Mouse (Mus musculus) Patski (cell line): ENCODE results near the gene Cdc34. TPM values are rescaled to one million over a fixed set of nuclear protein-coding genes. Genes with fewer than 3 reads are reported as not detected.

Source experiments
- ATAC-seq: fragments of 100-300 bp; one replicate; pipeline ENCODE4 v1.8.0; 2021
- CTCF ChIA-PET: fragments of 350-600 bp; sonication (Branson Sonifier 250); formaldehyde crosslinking; loops from one replicate; lab custom pipeline; 2022; ENCODE audit warnings: inconsistent platforms; lab: Charles Lee
- POLR2A ChIA-PET: fragments of 350-600 bp; sonication (Branson Sonifier 250); formaldehyde crosslinking; loops from one replicate; lab custom pipeline; 2022; ENCODE audit warnings: antibody characterized with exemption, inconsistent platforms; lab: Charles Lee
- DNase-seq: peaks from one replicate; pipeline ENCODE4 v3.0.0-alpha.2; 2011; ENCODE audit warnings: low read depth, low spot score
- H3K27me3 ChIP-seq: fragments of 371-371 bp; one replicate; pipeline ENCODE4 v1.5.1; 2021
- CTCF ChIP-seq: fragments of 100-300 bp; IDR thresholded peaks from one replicate; pipeline ENCODE4 v1.5.1; 2021
- in situ Hi-C: fragments of 300-500 bp; cut with MboI; formaldehyde crosslinking; loops from 3 replicates; pipeline ENCODE4 v1.11.1; 2018; ENCODE audit warnings: low pct_unique_long_range_greater_than_20kb, mixed read lengths
- polyA plus RNA-seq: library from polyadenylated mRNA; unstranded; gene quantifications from one replicate; pipeline ENCODE4 v1.2.3, GENCODE M21; 2021

The Cdc34 gene
- polyA plus RNA-seq, 1 experiment from 2014 or later = 72.2 TPM

- no peak for ATAC-seq
- TF ChIP-seq CTCF = no peak
- peaks cover 6% of the 10 kb centered on the region for H3K27me3 ChIP-seq
- POLR2A ChIA-PET = no interaction called here
- no peak for DNase-seq
- in situ Hi-C loops = no loop called here
- CTCF ChIA-PET = interaction anchor here (1.1 kb wide), 1 partner anchor 9 kb away, joined by 3 read pairs; no protein-coding TSS in a partner anchor
Observed at GRCm38 (mm10) chr10:79658829-79659228, 23.2 kb upstream of the Cdc34 start.

GRCm38 (mm10) chr10:79660298-79660697 lies 21.7 kb upstream of the Cdc34 start:
- ATAC-seq = no peak
- no peak for TF ChIP-seq CTCF
- in situ Hi-C loops = no loop called here
- ChIA-PET POLR2A (no interaction called here), CTCF (no interaction called here)
- H3K27me3 ChIP-seq = no peaks in the 10 kb centered on the region
- no peak for DNase-seq

GRCm38 (mm10) chr10:79661861-79662260 lies 20.1 kb upstream of the Cdc34 start:
- no peaks in the 10 kb centered on the region for H3K27me3 ChIP-seq
- in situ Hi-C loops = no loop called here
- DNase-seq = no peak
- CTCF ChIA-PET = no interaction called here
- ATAC-seq = no peak
- POLR2A ChIA-PET = no interaction called here
- TF ChIP-seq CTCF = no peak

DNA sequence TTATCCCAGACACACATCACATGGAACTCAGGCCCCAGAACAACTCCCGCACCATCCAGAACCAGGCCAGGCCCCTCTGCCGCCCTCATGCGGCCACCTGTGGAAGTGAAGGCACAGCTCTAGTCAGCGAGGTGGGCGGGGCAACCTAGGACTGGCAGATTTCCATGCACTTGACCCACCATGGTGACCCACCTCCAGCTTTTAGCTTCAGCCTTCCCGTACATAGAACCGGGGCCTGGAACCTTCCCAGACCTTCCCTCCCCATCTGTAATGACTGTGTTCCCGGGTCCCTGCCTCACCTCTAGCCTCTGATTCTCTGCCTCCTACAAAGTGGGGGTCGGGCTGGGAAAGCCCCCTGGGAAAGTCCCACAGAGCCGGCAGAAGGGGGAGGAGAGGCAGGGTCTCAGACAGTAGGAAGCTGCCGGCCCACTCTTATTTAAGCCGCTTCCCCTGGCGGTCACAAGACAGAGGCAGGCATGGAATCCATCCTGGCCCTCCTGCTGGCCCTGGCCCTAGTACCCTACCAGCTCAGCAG lies 17.8 kb upstream of the Cdc34 start, which contains the start of gene Madcam1:
Gene Madcam1 (plus strand): TSS at position 429 of the 535 bp plus-strand sequence.
- ChIA-PET POLR2A (no interaction called here), CTCF (interaction anchor here (1.6 kb wide), 1 partner anchor 69 kb away, joined by 7 read pairs; no protein-coding TSS in a partner anchor)
- in situ Hi-C loops = no loop called here
- DNase-seq (no peak), ATAC-seq (peak; percentile 55)
- H3K27me3 ChIP-seq = no peaks in the 10 kb centered on the region
- TF ChIP-seq CTCF = no peak

DNA sequence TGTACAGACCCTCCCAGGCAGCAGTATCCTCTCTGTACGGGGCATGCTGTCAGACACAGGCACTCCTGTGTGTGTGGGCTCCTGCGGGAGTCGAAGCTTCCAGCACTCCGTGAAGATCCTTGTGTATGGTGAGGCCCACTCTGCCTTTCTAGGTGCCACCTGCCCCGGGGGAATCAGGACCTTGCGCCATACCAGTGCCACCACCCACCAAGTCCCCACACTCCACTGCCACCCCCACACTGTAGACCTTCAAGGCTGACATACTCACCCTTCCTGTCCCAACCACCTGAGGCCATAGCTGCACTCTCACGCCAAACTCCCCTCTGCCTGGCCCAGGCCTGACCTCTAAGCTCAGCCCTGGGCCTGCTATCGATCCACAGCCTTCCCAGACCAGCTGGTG lies 16.9 kb upstream of the Cdc34 start:
- TF ChIP-seq CTCF = no peak
- ATAC-seq (no peak), DNase-seq (no peak)
- no peaks in the 10 kb centered on the region for H3K27me3 ChIP-seq
- POLR2A ChIA-PET = interaction anchor here (0.5 kb wide), 1 partner anchor 1833 kb away, joined by 3 read pairs; no protein-coding TSS in a partner anchor
- CTCF ChIA-PET = interaction anchor here (1.6 kb wide), 1 partner anchor 70 kb away, joined by 7 read pairs; no protein-coding TSS in a partner anchor
- in situ Hi-C loops = no loop called here

GRCm38 (mm10) chr10:79666493-79666892 lies 15.5 kb upstream of the Cdc34 start:
- in situ Hi-C loops = no loop called here
- DNase-seq (no peak), ATAC-seq (no peak)
- H3K27me3 ChIP-seq = no peaks in the 10 kb centered on the region
- CTCF ChIA-PET = interaction anchor here (2.7 kb wide), 1 partner anchor 71 kb away, joined by 12 read pairs; no protein-coding TSS in a partner anchor
- POLR2A ChIA-PET = no interaction called here
- TF ChIP-seq CTCF = no peak

DNA sequence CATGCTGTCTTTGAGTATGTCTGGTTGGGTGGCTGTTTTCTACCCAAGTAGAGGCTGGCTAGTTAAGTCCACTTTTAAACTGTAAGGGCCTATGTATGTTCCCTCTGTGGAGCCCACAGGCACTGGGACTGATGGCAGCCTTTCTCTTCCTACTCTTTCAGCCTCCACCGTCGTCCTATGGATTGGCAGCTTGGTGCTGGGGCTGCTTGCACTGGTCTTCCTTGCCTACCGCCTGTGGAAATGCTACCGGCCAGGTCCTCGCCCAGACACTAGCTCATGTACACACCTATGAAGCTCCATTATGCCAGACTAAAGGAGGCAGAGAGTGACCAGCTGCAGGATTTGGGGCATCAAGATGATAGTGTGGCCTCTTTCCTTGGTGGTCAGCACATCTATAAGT lies 13.9 kb upstream of the Cdc34 start:
- CTCF ChIA-PET = interaction anchor here (0.8 to 2.7 kb wide), 6 partner anchors 12 to 912 kb away, joined by 3 to 12 read pairs (median 4); no protein-coding TSS in a partner anchor

DNA sequence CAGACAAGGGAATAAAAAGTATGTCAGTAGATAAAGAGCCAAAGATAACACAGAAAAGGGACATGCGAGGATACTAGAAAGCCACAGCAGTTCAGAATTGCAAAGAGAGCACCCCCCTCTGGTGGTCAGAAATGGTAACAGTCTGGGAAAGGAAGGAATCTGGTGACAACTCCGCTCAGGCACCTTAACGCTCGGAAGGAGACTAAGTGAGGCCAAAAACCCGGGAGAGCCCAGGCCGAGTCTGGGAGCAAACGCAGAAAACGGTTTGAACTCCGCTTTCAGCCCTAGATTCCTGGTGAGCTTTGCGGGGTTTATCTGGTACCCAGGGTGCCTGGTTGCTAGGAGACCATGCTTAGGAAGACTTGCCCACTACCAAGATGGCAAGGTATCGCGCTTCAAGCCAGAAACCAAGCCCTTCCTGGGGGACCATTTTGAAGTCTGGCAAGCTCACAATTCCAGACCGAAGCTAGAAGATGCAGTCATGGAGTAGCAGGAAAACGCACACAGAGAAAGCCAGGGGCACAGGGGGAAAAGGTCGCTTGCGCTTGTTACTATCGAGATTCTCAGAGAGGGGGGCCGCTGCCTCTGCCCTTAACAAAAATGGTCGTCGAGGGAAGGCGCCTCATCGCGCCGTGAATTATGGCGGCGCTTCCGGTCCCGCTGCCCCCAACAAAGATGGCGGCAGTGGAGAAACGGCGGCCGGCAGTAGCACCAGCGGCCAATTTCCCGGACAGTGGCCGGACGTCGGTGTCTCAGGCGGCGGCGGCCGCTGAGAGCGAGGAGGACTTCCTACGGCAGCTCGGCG lies 13.0 kb upstream of the Cdc34 start, which contains the start of gene Tpgs1:
Gene Tpgs1 (plus strand): TSS at position 599 of the 805 bp plus-strand sequence.
- ATAC-seq (peak; percentile 81), DNase-seq (peak; percentile 78)
- CTCF ChIA-PET = interaction anchor here (0.9 to 2.1 kb wide), 6 partner anchors 8 to 913 kb away, joined by 3 to 7 read pairs (median 4); no protein-coding TSS in a partner anchor
- no peaks in the 10 kb centered on the region for H3K27me3 ChIP-seq
- TF ChIP-seq CTCF = no peak
- in situ Hi-C loops = no loop called here
- POLR2A ChIA-PET = interaction anchor here (2.2 kb wide), 1 partner anchor 13 kb away, joined by 9 read pairs; the partner anchor contains the start of gene Cdc34

More for the DNA sequence above, 13.9 kb upstream of the Cdc34 start:
- POLR2A ChIA-PET = no interaction called here
- no peaks in the 10 kb centered on the region for H3K27me3 ChIP-seq
- in situ Hi-C loops = no loop called here
- DNase-seq = no peak
- ATAC-seq = no peak
- no peak for TF ChIP-seq CTCF

DNA sequence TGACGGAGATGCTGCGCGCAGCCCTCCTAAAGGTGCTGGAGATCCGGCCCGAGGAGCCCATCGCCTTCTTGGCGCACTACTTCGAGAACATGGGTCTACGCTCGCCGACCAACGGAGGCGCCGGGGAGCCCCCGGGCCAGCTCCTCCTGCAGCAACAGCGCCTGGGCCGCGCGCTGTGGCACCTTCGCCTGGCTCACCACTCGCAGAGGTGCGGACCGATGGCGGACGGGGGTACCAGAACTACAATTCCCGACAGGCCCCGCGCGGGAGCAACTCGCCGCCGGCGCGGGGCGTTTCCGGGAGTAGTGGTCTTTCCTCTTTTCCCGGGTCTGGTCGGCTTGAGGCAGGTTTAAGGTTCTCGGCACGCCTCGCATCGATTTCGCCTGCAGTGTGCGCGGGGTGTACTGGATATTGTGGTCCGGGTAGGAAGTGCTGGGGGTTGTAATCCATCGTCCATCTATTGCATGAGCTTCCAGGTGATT lies 12.4 kb upstream of the Cdc34 start:
- POLR2A ChIA-PET = interaction anchor here (1.4 to 2.2 kb wide), 2 partner anchors 12 to 14 kb away, joined by 6 to 9 read pairs; partner anchors contain the start of gene Cdc34
- ATAC-seq (peak; percentile 51), DNase-seq (no peak)
- H3K27me3 ChIP-seq = no peaks in the 10 kb centered on the region
- no peak for TF ChIP-seq CTCF
- CTCF ChIA-PET = interaction anchor here (0.9 to 2.1 kb wide), 4 partner anchors 8 to 86 kb away, joined by 3 to 7 read pairs (median 5); no protein-coding TSS in a partner anchor
- in situ Hi-C loops = loop anchor here (10.0 kb wide), 1 partner anchor 1095 kb away; the partner anchor contains the start of gene Ilvbl
